Mouse (Mus musculus) heart, adult 2 months (tissue): Measurements from ENCODE around the gene Klhdc8a.

ENCODE experiments used
- CTCF ChIP-seq: fragments of 200-600 bp; IDR thresholded peaks from 2 replicates; pipeline ENCODE4 v1.8.1; 2022; ENCODE audit warnings: antibody characterized with exemption, mild to moderate bottlenecking, moderate library complexity
- EP300 ChIP-seq: fragments of 200-500 bp; IDR thresholded peaks from 2 replicates; pipeline ENCODE4 v1.6.1; 2011; ENCODE audit warnings: low read depth, low read length, control low read depth; ENCODE audit not compliant: insufficient read depth
- POLR2A ChIP-seq: fragments of 200-500 bp; IDR thresholded peaks from 2 replicates; pipeline ENCODE4 v1.6.1; 2011; ENCODE audit warnings: mild to moderate bottlenecking, low read depth, low read length, control low read depth; ENCODE audit not compliant: insufficient read depth

- TF ChIP-seq POLR2A (no peak), EP300 (no peak), CTCF (peak; percentile 35)
Measured at GRCm38 (mm10) chr1:132351058-132351457, 52.6 kb downstream of the Klhdc8a start.
